Mouse (Mus musculus): ENCODE results near the gene Cmc1.

- TF ChIP-seq MYOG (IDR thresholded peaks at IDR 0.05; ENCODE audit: control insufficient read depth in 1 of 3, insufficient read depth in 1 of 3, insufficient read length in 2 of 3, low read depth in 2 of 3) (no peak), MAX (IDR thresholded peaks at IDR 0.05; ENCODE audit: low read depth) (no peak)
These were observed 115.0 kb downstream of the Cmc1 start for GRCm38 (mm10) chr9:118034990-118035389.

Data from myocyte (in vitro differentiated cells).